ENCODE assay signal across 8 mouse cellular contexts in the genomic region with DNA sequence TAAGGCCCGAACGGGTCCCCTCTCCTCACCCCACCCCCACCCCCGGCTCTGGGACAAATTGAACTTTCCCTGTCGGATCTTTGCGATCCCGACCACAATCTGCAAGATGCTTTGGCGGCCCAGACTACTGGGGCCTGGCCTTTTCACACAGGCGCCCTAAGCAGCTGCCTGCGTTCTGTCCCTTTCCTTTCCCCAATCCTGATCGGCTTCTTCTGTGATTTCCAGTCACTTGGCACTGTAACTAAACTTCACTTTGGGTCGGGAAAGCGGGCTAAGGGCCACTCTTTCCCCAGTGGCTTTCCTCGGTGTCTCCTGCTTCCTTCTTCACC. TPM values are rescaled to one million over a fixed set of nuclear protein-coding genes. Genes with fewer than 3 reads are reported as not detected.
DNase-seq lines count a peak whose midpoint lies in the region; ATAC-seq and TF ChIP-seq lines count a peak whose summit lies in the region.

No protein-coding gene starts in this region.

- no peaks in the 10 kb centered on the region for H3K9me3 ChIP-seq in heart, embryonic 14.5 days (ENCODE audit: control insufficient read depth, low read length)
- no peaks in the 10 kb centered on the region for H3K9me3 ChIP-seq in G1E (replicated peaks)
- H3K9me3 ChIP-seq in heart, embryonic 16.5 days (replicated peaks; ENCODE audit: control insufficient read depth, low read length) = no peaks in the 10 kb centered on the region

- peaks cover 32% of the 10 kb centered on the region for H3K36me3 ChIP-seq in heart, embryonic 14.5 days (ENCODE audit: control insufficient read depth, insufficient read depth, low read length)
- H3K36me3 ChIP-seq in G1E (replicated peaks) = peaks cover 39% of the 10 kb centered on the region
- H3K36me3 ChIP-seq in heart, embryonic 16.5 days (ENCODE audit: control insufficient read depth, insufficient read depth) = peaks cover 12% of the 10 kb centered on the region

- ATAC-seq in heart, embryonic 14.5 days (ENCODE audit: insufficient number of reproducible peaks, insufficient read depth, low FRiP score, low read depth) = no peak
- ATAC-seq in G1E (ENCODE audit: extremely low read depth, insufficient number of reproducible peaks, low FRiP score, poor library complexity, severe bottlenecking) = no peak
- no peak for ATAC-seq in heart, embryonic 16.5 days (replicated peaks; ENCODE audit: extremely low read depth, insufficient read depth, low FRiP score)

- intact Hi-C loops in heart, postnatal 10 days (cut with DNase I) = loop anchor here (2.0 kb wide), 1 partner anchor 71 kb away; no protein-coding TSS in a partner anchor

- H3K4me3 ChIP-seq in heart, embryonic 14.5 days (ENCODE audit: control insufficient read depth in 1 of 2, insufficient read depth in 1 of 2, low read depth in 1 of 2, low read length in 2 of 2) = peak overlapping the region; percentile 81 to 99
- peak overlapping the region; percentile 92 for H3K4me3 ChIP-seq in G1E (ENCODE audit: low read depth, low read length)
- H3K4me3 ChIP-seq in heart, embryonic 16.5 days (ENCODE audit: low read length) = peak overlapping the region; percentile 75

- DNase-seq in heart, postnatal 10 days = no peak
- DNase-seq in G1E (ENCODE audit: low spot score) = no peak
- DNase-seq in lung, postnatal 14 days = peak; percentile 12
- DNase-seq in thymus, postnatal 0 days (ENCODE audit: low spot score) = no peak
- no peak for DNase-seq in ovary, postnatal 14 days (ENCODE audit: low spot score)
- DNase-seq in spleen, postnatal 14 days (ENCODE audit: low spot score in 2 of 2) = no peak

- no peaks in the 10 kb centered on the region for H3K27me3 ChIP-seq in heart, embryonic 14.5 days (ENCODE audit: control insufficient read depth, insufficient read depth, low read length)
- no peaks in the 10 kb centered on the region for H3K27me3 ChIP-seq in G1E (ENCODE audit: insufficient read depth, low read length)
- no peaks in the 10 kb centered on the region for H3K27me3 ChIP-seq in heart, embryonic 16.5 days (ENCODE audit: control insufficient read depth, insufficient read depth, low read length)

- H3K4me2 ChIP-seq in heart, embryonic 14.5 days (ENCODE audit: low read length) = peak overlapping the region; percentile 88
- H3K4me2 ChIP-seq in heart, embryonic 16.5 days (ENCODE audit: low read depth, low read length) = peak overlapping the region; percentile 91

- H3K27ac ChIP-seq in heart, embryonic 14.5 days (replicated peaks in 1 of 2; ENCODE audit: control insufficient read depth in 1 of 2, insufficient read depth in 1 of 2, low read depth in 2 of 2, low read length in 2 of 2) = peak overlapping the region; percentile 97 to 98
- H3K27ac ChIP-seq in heart, embryonic 16.5 days (ENCODE audit: low read length) = peak overlapping the region; percentile 98

- H3K4me1 ChIP-seq in heart, embryonic 14.5 days (ENCODE audit: control insufficient read depth in 2 of 2, insufficient read depth in 2 of 2, low read length in 2 of 2) = peaks cover 27 to 33% of the 10 kb centered on the region in 2 experiments
- H3K4me1 ChIP-seq in G1E (ENCODE audit: insufficient read depth, low read depth, low read length) = peaks cover 72% of the 10 kb centered on the region
- H3K4me1 ChIP-seq in heart, embryonic 16.5 days (ENCODE audit: control insufficient read depth, insufficient read depth, low read length) = peaks cover 37% of the 10 kb centered on the region

- WGBS in heart, embryonic 14.5 days = 0% methylated on average over 13 of the region's 13 CpGs
- WGBS in heart, embryonic 16.5 days = under 1% methylated on average over 13 of the region's 13 CpGs

- no peak for TF ChIP-seq CTCF in G1E (IDR thresholded peaks at IDR 0.05; ENCODE audit: low read depth, low read length)

- H3K9ac ChIP-seq in heart, embryonic 14.5 days (ENCODE audit: low read length) = peak overlapping the region; percentile 97
- peak overlapping the region; percentile 90 for H3K9ac ChIP-seq in heart, embryonic 16.5 days (ENCODE audit: low read length)

RNA-seq across cellular contexts. Expression of gene Bysl, which starts 17.5 kb away (rescaled TPM):
- polyA plus RNA-seq in heart, embryonic 14.5 days (2014; fragmentation: Nextera tagmentation; extraction: Ambion mirVana) = 18.3 and 18.7 TPM in 2 replicates
- 10 to 100 TPM; 17.2 to 19.0 TPM for total RNA-seq in heart, postnatal 10 days (2021)
- 8.1 and 11.8 TPM in 2 replicates for total RNA-seq in G1E (2014; fragmentation: Nextera tagmentation)
- 11.3 and 11.9 TPM in 2 replicates for total RNA-seq in G1E (2017)
- 35.2 and 44.0 TPM in 2 replicates for polyA plus RNA-seq in G1E (2012)
- 22.9 and 23.3 TPM in 2 replicates for polyA plus RNA-seq in heart, embryonic 16.5 days (2015; fragmentation: Nextera tagmentation; extraction: Ambion mirVana)
- 21.3 and 22.4 TPM in 2 replicates for polyA plus RNA-seq in thymus, postnatal 0 days (2015; fragmentation: Nextera tagmentation; extraction: Ambion mirVana)

RNA-seq across cellular contexts. Expression of gene Med20, which starts 17.6 kb away (rescaled TPM):
- polyA plus RNA-seq in heart, embryonic 14.5 days (2014; fragmentation: Nextera tagmentation; extraction: Ambion mirVana) = 28.6 and 30.9 TPM in 2 replicates
- 10 to 100 TPM; 21.9 to 23.0 TPM for total RNA-seq in heart, postnatal 10 days (2021)
- 36.4 and 38.8 TPM in 2 replicates for total RNA-seq in G1E (2014; fragmentation: Nextera tagmentation)
- 59.8 and 60.8 TPM in 2 replicates for total RNA-seq in G1E (2017)
- polyA plus RNA-seq in G1E (2012) = 6.0 and 9.9 TPM in 2 replicates
- 30.5 and 34.9 TPM in 2 replicates for polyA plus RNA-seq in heart, embryonic 16.5 days (2015; fragmentation: Nextera tagmentation; extraction: Ambion mirVana)
- polyA plus RNA-seq in thymus, postnatal 0 days (2015; fragmentation: Nextera tagmentation; extraction: Ambion mirVana) = 46.9 and 50.1 TPM in 2 replicates

RNA-seq across cellular contexts. Expression of gene Gm20517, which starts 17.6 kb away (rescaled TPM):
- polyA plus RNA-seq in heart, embryonic 14.5 days (2014; fragmentation: Nextera tagmentation; extraction: Ambion mirVana) = 1.7 and 2.2 TPM in 2 replicates
- total RNA-seq in heart, postnatal 10 days (2021) = 1 to 10 TPM; 3.0 to 3.5 TPM
- 2.7 and 9.6 TPM in 2 replicates for total RNA-seq in G1E (2014; fragmentation: Nextera tagmentation)
- 1.2 and 2.0 TPM in 2 replicates for total RNA-seq in G1E (2017)
- polyA plus RNA-seq in G1E (2012) = 0.05 TPM in 1 of 2 replicates, not detected in the other
- 0.82 and 1.0 TPM in 2 replicates for polyA plus RNA-seq in heart, embryonic 16.5 days (2015; fragmentation: Nextera tagmentation; extraction: Ambion mirVana)
- 1.8 TPM in 2 replicates for polyA plus RNA-seq in thymus, postnatal 0 days (2015; fragmentation: Nextera tagmentation; extraction: Ambion mirVana)

RNA-seq across cellular contexts. Expression of gene Usp49, which starts 36.7 kb away (rescaled TPM):
- polyA plus RNA-seq in heart, embryonic 14.5 days (2014; fragmentation: Nextera tagmentation; extraction: Ambion mirVana) = 3.0 and 3.2 TPM in 2 replicates
- total RNA-seq in heart, postnatal 10 days (2021) = 1 to 10 TPM; 5.4 to 5.5 TPM
- total RNA-seq in G1E (2014; fragmentation: Nextera tagmentation) = 16.0 and 41.7 TPM in 2 replicates
- 5.3 and 6.0 TPM in 2 replicates for total RNA-seq in G1E (2017)
- polyA plus RNA-seq in G1E (2012) = 15.6 and 16.4 TPM in 2 replicates
- 2.1 and 3.1 TPM in 2 replicates for polyA plus RNA-seq in heart, embryonic 16.5 days (2015; fragmentation: Nextera tagmentation; extraction: Ambion mirVana)
- polyA plus RNA-seq in thymus, postnatal 0 days (2015; fragmentation: Nextera tagmentation; extraction: Ambion mirVana) = 3.9 and 4.6 TPM in 2 replicates
